Mouse (Mus musculus) kidney, adult 11 months (tissue): ENCODE measurements around the gene Polr1d.
A peak's percentile ranks its signal among the peaks of the same experiment; 100 is the strongest.

Source experiments
- DNase-seq: peaks from one replicate; pipeline ENCODE4 v3.0.0; 2022

The Polr1d gene

DNA sequence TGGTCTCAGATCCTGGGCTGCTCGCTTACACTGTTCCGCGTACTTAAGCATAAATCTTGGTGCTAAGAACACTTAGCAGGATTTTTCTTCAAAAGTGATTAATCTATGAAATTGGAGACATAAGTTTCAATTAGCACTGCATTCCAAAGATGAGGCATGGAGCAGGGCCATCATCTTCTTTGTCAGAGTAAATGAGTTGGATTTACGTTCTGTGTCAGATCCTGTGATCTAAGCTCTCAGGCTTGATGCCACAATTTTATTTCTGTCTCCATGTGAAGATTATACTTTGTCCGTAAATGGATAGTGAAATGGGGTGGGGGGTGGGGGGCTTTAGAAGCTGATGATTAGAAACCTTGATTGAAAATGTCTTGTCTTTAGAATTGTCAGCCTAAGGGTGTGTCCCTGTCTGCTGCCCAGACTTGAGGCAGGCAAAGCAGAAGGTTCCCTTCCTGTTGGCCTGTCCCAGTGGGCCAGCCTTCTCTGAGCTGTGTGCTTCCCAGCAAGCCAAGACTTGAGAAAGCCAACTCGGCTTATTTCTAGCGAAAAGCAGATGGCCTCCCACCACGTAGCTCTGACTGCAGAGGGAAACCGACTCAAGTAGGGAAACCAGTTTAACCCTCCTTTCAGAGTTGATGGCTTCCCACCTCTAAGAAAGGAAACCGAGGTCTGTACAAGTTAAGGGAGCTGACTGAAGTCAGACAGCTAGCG lies 13.6 kb downstream of the Polr1d start:
- no peak for DNase-seq

DNA sequence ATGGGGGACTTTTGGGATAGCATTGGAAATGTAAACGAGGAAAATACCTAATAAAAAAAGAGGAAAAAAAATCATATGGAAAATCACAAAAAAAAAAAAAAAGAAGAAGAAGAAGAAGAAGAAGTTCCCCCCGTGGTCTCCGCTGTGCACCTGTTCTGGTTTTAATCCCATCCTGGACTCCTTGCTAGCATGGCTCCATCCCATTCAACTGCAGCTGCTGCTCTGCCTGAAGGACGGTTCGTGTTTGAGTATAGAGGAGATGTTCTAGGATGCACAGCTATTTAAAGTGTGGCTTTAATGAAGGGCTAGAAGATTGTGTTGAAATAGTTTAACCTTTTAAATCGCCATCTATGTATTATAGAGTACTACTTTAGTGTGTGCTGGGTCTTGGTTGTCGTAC lies 15.6 kb downstream of the Polr1d start:
- no peak for DNase-seq

DNA sequence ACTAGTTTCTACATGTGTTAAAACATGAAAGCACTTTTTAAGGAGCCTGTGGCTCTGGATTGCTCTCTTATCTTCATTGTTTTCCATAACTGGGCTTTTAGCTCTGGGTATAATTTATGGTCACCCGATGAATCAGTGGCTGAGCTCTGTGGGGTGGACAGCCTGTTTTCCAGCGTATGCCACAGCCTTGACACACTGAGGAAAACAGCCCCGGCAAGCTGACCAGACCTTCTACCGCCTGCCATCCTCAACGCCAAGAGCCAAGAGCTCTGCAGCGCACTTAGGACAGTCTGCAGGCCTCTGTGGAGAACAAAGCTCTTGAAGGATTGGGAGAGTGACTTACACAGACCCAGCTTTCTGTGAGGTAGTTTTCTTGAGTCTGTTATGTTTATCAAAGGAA lies 17.4 kb downstream of the Polr1d start:
- DNase-seq: no peak

DNA sequence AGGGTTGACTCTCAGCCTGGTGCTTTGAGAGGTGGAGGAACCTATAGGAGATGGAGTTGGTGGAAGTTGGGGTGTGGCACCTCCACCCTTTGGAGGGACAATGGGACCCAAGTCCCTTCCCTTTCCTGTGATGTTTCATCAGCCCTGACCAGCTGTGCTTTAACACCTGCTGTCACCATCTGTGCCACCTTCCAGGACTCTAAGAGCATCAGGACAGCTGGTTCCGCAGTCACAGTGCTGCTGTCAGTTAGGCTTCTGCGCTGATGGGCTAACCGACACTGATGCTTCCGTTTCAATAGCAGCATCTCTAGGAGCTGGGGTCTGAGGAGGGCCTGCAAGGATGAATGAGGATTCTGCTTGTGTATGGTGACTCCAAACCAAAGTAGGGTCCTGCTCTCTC lies 19.7 kb downstream of the Polr1d start:
- DNase-seq: no peak

GRCm38 (mm10) chr5:147098667-147099066 lies 21.8 kb downstream of the Polr1d start:
- DNase-seq: no peak

- no peak for DNase-seq
Measured at GRCm38 (mm10) chr5:147100180-147100579, 23.3 kb downstream of the Polr1d start.

DNA sequence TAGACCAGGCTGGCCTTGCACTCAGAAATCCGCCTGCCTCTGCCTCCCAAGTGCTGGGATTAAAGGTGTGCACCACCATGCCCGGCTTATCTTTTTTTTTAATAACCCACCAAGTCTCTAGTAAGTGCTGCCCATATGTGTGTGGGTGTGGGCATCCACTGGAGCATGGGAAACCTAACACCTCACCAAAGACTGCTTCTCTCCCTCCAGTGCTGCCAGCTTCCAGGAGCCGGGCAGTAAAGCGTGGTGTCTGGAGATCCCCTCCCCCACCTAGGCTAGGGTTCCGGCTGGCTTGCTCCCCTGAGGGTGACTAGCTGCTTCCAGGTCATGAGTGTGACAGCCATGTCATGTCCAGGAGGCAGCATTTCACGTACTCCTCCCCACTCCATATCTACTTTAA lies 25.4 kb downstream of the Polr1d start:
- no peak for DNase-seq

DNA sequence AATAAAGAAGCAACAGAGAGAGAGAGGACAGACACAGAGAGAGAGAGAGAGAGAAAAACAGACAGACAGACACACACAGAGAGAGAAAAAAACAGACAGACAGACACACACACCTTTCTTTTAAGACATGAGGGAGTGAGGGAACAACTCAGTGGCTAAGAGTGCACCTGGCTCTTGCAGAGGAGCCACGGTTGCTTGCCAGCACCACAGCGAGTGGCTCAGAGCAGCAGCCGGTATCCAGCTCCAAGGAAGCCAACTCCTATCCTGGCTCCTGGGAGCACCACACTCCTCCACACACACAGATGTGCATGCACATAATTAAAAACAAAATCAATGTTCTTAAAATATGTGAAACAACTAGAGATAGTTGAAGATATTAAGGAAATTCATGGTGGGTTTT lies 30.4 kb downstream of the Polr1d start:
- no peak for DNase-seq

DNA sequence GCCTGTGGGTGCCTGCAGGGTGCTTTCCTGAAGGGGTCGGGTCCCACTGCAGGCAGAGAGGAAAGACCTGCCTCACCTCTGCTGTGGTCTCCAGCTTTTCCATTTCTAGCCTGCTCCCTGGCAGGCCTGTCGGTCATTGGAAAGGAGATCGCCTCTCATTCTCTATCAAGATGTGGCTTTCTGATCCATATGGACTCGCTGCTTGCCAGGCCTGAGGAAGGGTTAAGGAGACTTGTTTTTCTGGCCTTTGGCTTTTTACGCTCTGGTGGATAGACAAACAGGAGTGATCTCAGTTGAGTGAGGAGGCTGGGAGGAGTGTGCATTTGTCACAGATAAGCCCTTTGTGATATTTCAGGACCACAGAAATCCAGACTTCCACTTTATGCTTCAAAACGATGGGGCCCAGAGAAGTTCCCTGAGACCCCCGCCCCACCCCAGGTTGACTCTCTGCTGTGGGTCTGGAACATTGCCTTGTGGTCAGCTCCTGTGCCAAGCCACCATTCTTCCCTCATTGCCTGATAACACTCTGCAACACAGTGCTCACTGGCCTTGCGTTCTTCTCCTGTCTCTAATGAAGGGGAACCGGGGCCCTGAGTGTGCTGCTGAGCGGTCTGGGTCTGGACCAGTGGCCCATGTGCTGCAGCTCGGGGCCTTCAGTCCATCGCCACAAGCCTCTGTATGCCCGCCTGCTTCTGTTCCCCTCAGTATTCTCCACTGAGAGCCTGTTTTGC lies 32.2 kb downstream of the Polr1d start:
- peak; percentile 38 for DNase-seq

GRCm38 (mm10) chr5:147114738-147115137 lies 37.9 kb downstream of the Polr1d start:
- no peak for DNase-seq

GRCm38 (mm10) chr5:147115631-147116030 lies 38.8 kb downstream of the Polr1d start:
- DNase-seq: no peak

DNA sequence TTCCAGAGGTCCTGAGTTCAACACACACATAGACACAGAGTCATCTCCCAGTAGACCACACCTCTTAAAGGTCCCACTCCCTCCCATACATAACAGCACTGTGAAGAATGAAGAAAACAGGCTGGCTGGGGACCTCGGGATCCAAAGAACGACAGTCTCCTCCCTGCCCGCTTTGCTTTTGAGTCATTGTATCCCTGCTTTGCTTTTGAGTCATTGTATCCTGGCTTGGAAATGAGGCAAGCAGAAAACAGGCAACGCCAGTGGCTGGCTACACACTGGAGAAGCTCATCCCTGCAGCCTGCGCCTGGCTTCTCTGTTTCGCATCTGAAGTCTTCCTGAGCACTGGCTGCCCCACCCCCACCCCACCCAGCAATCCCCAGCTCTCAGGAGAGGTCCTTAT lies 40.2 kb downstream of the Polr1d start:
- DNase-seq: no peak

- DNase-seq: no peak
Measured at GRCm38 (mm10) chr5:147121146-147121545, 44.3 kb downstream of the Polr1d start.

DNA sequence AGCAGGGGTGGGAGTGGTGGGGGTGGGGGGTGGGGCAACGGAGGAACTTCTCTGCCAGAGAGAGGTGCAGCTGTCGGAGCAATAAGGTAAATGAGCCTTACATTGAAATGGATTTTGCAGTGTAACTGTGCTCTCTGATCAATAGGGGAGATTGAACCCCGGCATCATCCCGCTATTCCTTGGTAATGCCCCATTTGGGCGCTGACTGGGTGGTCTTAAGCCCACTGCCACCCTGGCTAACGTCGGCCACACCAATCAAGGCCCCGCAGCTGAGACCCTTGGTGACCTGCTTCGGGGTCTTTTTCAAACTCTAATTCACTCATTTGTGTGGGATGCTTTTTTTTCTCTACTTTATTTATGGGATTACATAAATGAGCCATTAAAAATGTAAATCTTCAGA lies 47.9 kb downstream of the Polr1d start:
- no peak for DNase-seq

- no peak for DNase-seq
Measured at GRCm38 (mm10) chr5:147125542-147126185, 48.8 kb downstream of the Polr1d start.

GRCm38 (mm10) chr5:147127860-147128259 lies 51.0 kb downstream of the Polr1d start:
- no peak for DNase-seq

GRCm38 (mm10) chr5:147129484-147129883 lies 52.6 kb downstream of the Polr1d start:
- DNase-seq: no peak

GRCm38 (mm10) chr5:147131912-147132311 lies 55.1 kb downstream of the Polr1d start:
- DNase-seq: no peak

DNA sequence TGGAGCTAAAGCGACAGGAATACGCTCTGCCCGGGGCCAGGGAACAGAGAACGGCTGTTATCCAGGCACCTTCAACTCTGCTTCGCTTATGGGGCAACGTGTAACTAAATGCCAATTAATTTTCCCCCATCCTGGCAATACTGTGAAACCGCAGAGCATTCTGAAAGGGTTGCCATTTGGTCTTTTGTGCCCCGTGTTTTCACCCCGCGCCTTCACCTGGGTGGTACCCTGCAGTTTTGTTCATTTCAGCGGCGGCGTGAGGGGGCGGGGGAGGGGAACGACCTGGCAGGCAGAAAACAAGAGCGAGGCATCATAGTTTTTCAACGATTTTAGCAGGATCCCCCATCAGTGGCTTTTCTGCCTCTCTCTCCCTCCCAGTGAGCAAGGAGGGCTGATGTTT lies 56.8 kb downstream of the Polr1d start:
- no peak for DNase-seq

- no peak for DNase-seq
Measured at GRCm38 (mm10) chr5:147134341-147135088, 57.7 kb downstream of the Polr1d start.

- no peak for DNase-seq
Measured at GRCm38 (mm10) chr5:147135089-147135446, 58.2 kb downstream of the Polr1d start.

DNA sequence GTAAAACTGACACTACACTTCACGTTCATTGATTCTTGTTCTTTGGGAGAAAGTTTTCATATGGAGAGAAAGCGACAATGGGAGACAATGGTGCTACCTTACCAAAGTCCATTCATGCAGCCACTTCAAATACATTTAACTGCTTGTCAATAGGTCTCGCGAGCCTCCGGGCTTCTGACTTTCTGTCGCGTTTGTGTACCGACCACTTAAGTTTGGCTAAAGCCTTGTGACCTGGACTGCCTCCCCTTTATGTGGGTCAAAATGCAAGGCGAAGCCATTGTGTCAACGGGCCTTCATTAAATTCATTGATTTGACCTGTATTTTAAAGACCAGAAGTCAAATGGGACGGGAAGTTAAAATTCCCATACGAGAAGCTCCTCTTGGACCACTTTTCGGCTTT lies 59.1 kb downstream of the Polr1d start:
- DNase-seq: no peak

DNA sequence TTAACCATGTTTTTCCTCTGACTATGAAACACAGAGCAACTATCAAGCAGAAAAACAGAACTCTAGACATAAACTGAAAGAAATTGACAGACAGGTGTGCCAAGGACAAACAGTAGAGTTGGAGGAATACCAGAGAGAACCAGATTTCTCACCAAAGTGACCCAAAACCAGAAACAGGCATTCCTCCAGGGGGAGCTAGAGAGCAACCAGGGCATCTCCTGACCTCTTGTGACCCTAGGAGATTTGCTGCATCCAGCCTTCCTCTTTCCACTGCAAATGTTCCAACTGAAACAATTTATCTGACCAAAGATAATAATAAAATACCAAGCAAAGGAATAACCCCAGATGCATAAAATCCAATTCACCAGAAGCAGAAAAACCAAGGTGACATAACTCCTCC lies 70.5 kb downstream of the Polr1d start:
- DNase-seq: no peak
